Mouse (Mus musculus) cerebellum, adult 9-11 months (tissue): Measurements from ENCODE around the gene Olfr1153.

Experiments
- DNase-seq: peaks from one replicate; pipeline ENCODE4 v3.0.0; 2022

Gene Olfr1153

DNA sequence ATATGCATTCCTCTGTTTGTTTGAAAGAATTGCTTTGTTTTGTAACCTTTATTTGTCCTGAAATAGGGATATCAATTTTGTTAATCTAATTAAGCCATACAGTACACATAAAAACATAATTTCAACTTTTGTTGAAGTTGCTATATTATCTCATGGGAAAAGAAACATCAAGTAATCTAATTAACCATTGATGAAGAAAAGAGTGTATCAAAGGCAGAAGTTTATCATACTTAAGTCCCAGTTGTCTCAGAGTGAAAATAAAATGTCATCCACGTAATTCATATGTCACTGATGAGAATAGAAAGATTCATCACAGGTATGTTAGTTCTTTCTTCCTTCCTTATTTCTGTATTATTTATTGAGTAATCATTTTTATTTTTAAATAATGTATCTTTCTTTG, at the start of gene Olfr1153:
Olfr1153 (plus strand) TSS at position 301 of the 400 bp plus-strand sequence.
- no peak for DNase-seq

DNA sequence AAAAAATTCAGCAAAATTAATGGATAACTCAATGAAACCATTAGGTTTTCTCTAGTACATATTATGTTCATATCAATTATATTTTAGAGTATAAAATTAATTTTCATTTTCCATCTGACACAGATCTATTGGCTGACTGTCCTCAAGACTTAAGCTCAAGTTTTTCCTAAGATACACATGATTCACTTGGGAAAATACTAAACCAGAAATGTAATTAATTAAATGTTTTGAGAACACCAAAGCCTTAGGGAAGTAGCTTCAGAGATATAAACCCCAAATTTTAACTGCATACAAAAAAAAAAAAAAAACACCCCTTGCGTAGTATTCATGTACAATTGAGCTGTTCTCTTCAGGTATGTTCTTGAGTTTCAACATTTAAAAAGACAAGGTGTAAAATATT, 39.2 kb upstream of the Olfr1153 start, which contains the start of gene Olfr1151:
Olfr1151 (plus strand) TSS at position 301 of the 400 bp plus-strand sequence.
- DNase-seq: no peak

- DNase-seq: no peak
Observed at GRCm38 (mm10) chr2:87866192-87866591, 28.6 kb upstream of the Olfr1153 start, which contains the start of gene Olfr1152. Gene Olfr1152 (plus strand): TSS chr2:87866492.

DNA sequence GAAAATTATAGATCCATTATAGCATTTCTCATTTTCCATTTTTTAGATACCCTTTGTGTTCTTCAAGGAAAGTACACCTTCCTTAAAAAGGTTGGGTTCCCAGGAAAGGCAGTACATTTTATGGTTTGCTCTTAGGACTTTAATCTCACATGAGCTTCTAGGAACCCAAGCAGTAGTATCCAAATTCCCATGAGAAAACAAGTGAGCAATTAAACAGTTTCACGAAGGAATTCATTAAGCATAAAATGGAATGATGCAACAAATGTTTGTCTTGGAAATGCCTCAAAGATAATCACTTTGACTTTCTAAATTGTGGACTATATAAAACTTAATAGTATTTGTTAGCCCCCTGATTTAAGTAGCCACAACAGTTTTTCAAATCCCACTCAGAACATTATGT, 10.3 kb downstream of the Olfr1153 start, which contains the start of gene Olfr1154:
Olfr1154 (minus strand) TSS at position 101 of the 400 bp plus-strand sequence.
- no peak for DNase-seq

DNA sequence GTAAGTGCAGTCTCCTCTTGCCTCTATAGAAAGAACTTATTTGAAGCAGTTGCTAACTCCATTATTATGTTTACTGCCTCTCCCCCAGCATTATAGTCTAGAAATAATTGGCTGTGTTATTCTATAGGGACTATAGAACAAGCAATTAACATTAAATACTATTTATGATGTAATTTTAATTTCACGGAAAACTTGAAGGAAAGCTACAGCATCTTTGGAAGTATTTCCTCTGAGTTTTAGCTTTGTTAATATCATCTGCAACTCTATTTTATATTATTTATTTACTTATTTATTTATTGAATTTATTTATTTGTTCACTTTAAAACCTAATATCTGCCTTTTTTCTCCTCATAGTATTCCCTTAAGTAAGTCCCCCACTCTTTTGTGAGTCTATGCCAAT, 50.3 kb downstream of the Olfr1153 start, which contains the start of gene Olfr1155:
Olfr1155 (minus strand) TSS at position 101 of the 400 bp plus-strand sequence.
- DNase-seq: no peak
